Mouse (Mus musculus) olfactory bulb, adult 2 months (tissue): ENCODE data around the gene BC028528.

Source experiments
- CTCF ChIP-seq: fragments of 200-500 bp; IDR thresholded peaks from 2 replicates; pipeline ENCODE4 v1.5.1; 2012; ENCODE audit warnings: low read depth, mild to moderate bottlenecking, low read length, moderate library complexity; ENCODE audit not compliant: insufficient read depth
- POLR2A ChIP-seq: fragments of 200-500 bp; IDR thresholded peaks from 2 replicates; pipeline ENCODE4 v1.6.1; 2012; ENCODE audit warnings: mild to moderate bottlenecking, low read depth, low read length, moderate library complexity; ENCODE audit not compliant: insufficient read depth

GRCm38 (mm10) chr3:95881979-95882815 lies 9.6 kb downstream of the BC028528 start, which contains the start of gene Ciart:
- TF ChIP-seq CTCF: no peak
- peak; percentile 31; the same call in 1 of the 2 replicates for TF ChIP-seq POLR2A
